In genomic region chr19:38337332-38337731, GRCm38 (mm10) we compare ENCODE assay signal across 29 mouse cellular contexts. TPM values are rescaled to one million over a fixed set of nuclear protein-coding genes. Genes with fewer than 3 reads are reported as not detected.
DNase-seq lines count a peak whose midpoint lies in the region; ATAC-seq and TF ChIP-seq lines count a peak whose summit lies in the region.
"Had no signal": no experiment of that assay in that cellular context is flagged by ENCODE, and none has a peak within 500 bp of the region (broad histone marks: within the 10 kb centered on the region; RNA-seq: fewer than 3 reads in every experiment).

No protein-coding gene starts in this region.

- no peaks in the 10 kb centered on the region for H3K79me2 ChIP-seq in liver, adult 2 months (ENCODE audit: control insufficient read depth, insufficient read depth, low read length)

- DNase-seq in liver, adult 2 months (ENCODE audit: extremely low read depth, low read depth, low spot score), result peak; percentile 48
- DNase-seq in urinary bladder, postnatal 4 days (ENCODE audit: low spot score in 2 of 2), result no peak
- DNase-seq in embryo, embryonic 9.5 days (ENCODE audit: extremely low spot score), result no peak
- DNase-seq: adrenal gland, postnatal 10 days; adrenal gland, postnatal 36 days; B cell, adult 2 months; cerebellum, adult 2 months; cerebellum, adult 9-11 months; cerebellum, postnatal 25 days; gastrocnemius, postnatal 25 days; heart, adult 18-20 months; heart, postnatal 10 days; heart, postnatal 36 days had no signal

- no peak overlapping the region for H3K27ac ChIP-seq in liver, adult 2 months (replicated peaks; ENCODE audit: insufficient read depth, low read depth, low read length)
- H3K27ac ChIP-seq in liver, embryonic 12.5 days, result no peak overlapping the region
- H3K27ac ChIP-seq in small intestine, adult 2 months (ENCODE audit: insufficient read depth, low read depth, low read length), result peak overlapping the region; percentile 98
- no peak overlapping the region for H3K27ac ChIP-seq in stomach, embryonic 16.5 days (ENCODE audit: low read length)
- no peak overlapping the region for H3K27ac ChIP-seq in kidney, embryonic 16.5 days (ENCODE audit: low read length)
- H3K27ac ChIP-seq: embryonic facial prominence, embryonic 10.5 days; embryonic facial prominence, embryonic 13.5 days; forebrain, embryonic 12.5 days; forebrain, embryonic 15.5 days; heart, embryonic 15.5 days; hindbrain, embryonic 10.5 days; hindbrain, embryonic 13.5 days had no signal

- no peak overlapping the region for H3K4me3 ChIP-seq in liver, adult 2 months (ENCODE audit: insufficient read depth, low read depth, low read length)
- H3K4me3 ChIP-seq in liver, embryonic 12.5 days, result no peak overlapping the region
- H3K4me3 ChIP-seq in small intestine, adult 2 months (ENCODE audit: low read depth, low read length), result no peak overlapping the region
- no peak overlapping the region for H3K4me3 ChIP-seq in stomach, embryonic 16.5 days (replicated peaks; ENCODE audit: low read length)
- no peak overlapping the region for H3K4me3 ChIP-seq in kidney, embryonic 16.5 days (ENCODE audit: low read length)
- H3K4me3 ChIP-seq: embryonic facial prominence, embryonic 10.5 days; embryonic facial prominence, embryonic 13.5 days; erythroblast, embryonic 14.5 days; forebrain, embryonic 12.5 days; forebrain, embryonic 15.5 days; heart, embryonic 12.5 days; heart, embryonic 15.5 days; hindbrain, embryonic 10.5 days; hindbrain, embryonic 13.5 days had no signal

- H3K9ac ChIP-seq in liver, adult 2 months (ENCODE audit: low read depth, low read length), result no peak overlapping the region
- no peak overlapping the region for H3K9ac ChIP-seq in liver, embryonic 12.5 days
- H3K9ac ChIP-seq in stomach, embryonic 16.5 days (ENCODE audit: low read length), result no peak overlapping the region
- no peak overlapping the region for H3K9ac ChIP-seq in kidney, embryonic 16.5 days (replicated peaks; ENCODE audit: low read length)
- H3K9ac ChIP-seq: embryonic facial prominence, embryonic 13.5 days; forebrain, embryonic 12.5 days; forebrain, embryonic 15.5 days; heart, embryonic 12.5 days; heart, embryonic 15.5 days; hindbrain, embryonic 13.5 days had no signal

- no peak for ATAC-seq in liver, embryonic 12.5 days
- peak; percentile 68; the same call in 1 of the 2 replicates for ATAC-seq in stomach, embryonic 16.5 days (ENCODE audit: insufficient read depth, low FRiP score)
- no peak for ATAC-seq in kidney, embryonic 16.5 days (ENCODE audit: low FRiP score, low TSS enrichment)
- ATAC-seq: forebrain, embryonic 15.5 days; Patski had no signal

- H3K9me3 ChIP-seq in liver, embryonic 12.5 days (replicated peaks), result no peaks in the 10 kb centered on the region
- no peaks in the 10 kb centered on the region for H3K9me3 ChIP-seq in stomach, embryonic 16.5 days (replicated peaks; ENCODE audit: control insufficient read depth, low read length)
- no peaks in the 10 kb centered on the region for H3K9me3 ChIP-seq in kidney, embryonic 16.5 days (ENCODE audit: low read length)
- H3K9me3 ChIP-seq: embryonic facial prominence, embryonic 10.5 days; embryonic facial prominence, embryonic 13.5 days; forebrain, embryonic 12.5 days; forebrain, embryonic 15.5 days; G1E; heart, embryonic 12.5 days; heart, embryonic 15.5 days; hindbrain, embryonic 13.5 days had no signal

- WGBS in liver, adult 2 months, result 79% methylated on average over 3 of the region's 3 CpGs
- WGBS in liver, embryonic 12.5 days (ENCODE audit: insufficient replicate concordance), result 67% methylated on average over 3 of the region's 3 CpGs
- 18% methylated on average over 3 of the region's 3 CpGs for WGBS in small intestine, adult 2 months
- 74% methylated on average over 3 of the region's 3 CpGs for WGBS in stomach, embryonic 16.5 days
- 82% methylated on average over 3 of the region's 3 CpGs for WGBS in kidney, embryonic 16.5 days

- H3K4me1 ChIP-seq in liver, adult 2 months (ENCODE audit: control insufficient read depth, insufficient read depth, low read length), result no peaks in the 10 kb centered on the region
- no peaks in the 10 kb centered on the region for H3K4me1 ChIP-seq in liver, embryonic 12.5 days
- H3K4me1 ChIP-seq in small intestine, adult 2 months (ENCODE audit: control insufficient read depth, insufficient read depth, insufficient read length, low read length), result peaks cover 21% of the 10 kb centered on the region
- H3K4me1 ChIP-seq in stomach, embryonic 16.5 days (ENCODE audit: control insufficient read depth, insufficient read depth, low read length), result no peaks in the 10 kb centered on the region
- peaks cover 12% of the 10 kb centered on the region for H3K4me1 ChIP-seq in kidney, embryonic 16.5 days (ENCODE audit: insufficient read depth, low read length)
- H3K4me1 ChIP-seq: embryonic facial prominence, embryonic 10.5 days; embryonic facial prominence, embryonic 13.5 days; forebrain, embryonic 12.5 days; forebrain, embryonic 15.5 days; heart, embryonic 12.5 days; heart, embryonic 15.5 days; hindbrain, embryonic 10.5 days; hindbrain, embryonic 13.5 days had no signal

- no peaks in the 10 kb centered on the region for H3K36me3 ChIP-seq in liver, adult 2 months (ENCODE audit: control insufficient read depth, insufficient read depth, low read length)
- H3K36me3 ChIP-seq in liver, embryonic 12.5 days, result no peaks in the 10 kb centered on the region
- H3K36me3 ChIP-seq in small intestine, adult 2 months (ENCODE audit: control insufficient read depth, insufficient read depth, low read length), result no peaks in the 10 kb centered on the region
- no peaks in the 10 kb centered on the region for H3K36me3 ChIP-seq in stomach, embryonic 16.5 days (ENCODE audit: control insufficient read depth, insufficient read depth, low read length)
- H3K36me3 ChIP-seq in kidney, embryonic 16.5 days (ENCODE audit: insufficient read depth, low read length), result no peaks in the 10 kb centered on the region
- H3K36me3 ChIP-seq: embryonic facial prominence, embryonic 10.5 days; embryonic facial prominence, embryonic 13.5 days; forebrain, embryonic 12.5 days; forebrain, embryonic 15.5 days; G1E; heart, embryonic 12.5 days; heart, embryonic 15.5 days; hindbrain, embryonic 10.5 days; hindbrain, embryonic 13.5 days had no signal

- TF ChIP-seq POLR2A in liver, adult 2 months (IDR thresholded peaks at IDR 0.05; ENCODE audit: extremely low read depth, insufficient read depth, low read length), result no peak
- no peak for TF ChIP-seq POLR2A in small intestine, adult 2 months (IDR thresholded peaks at IDR 0.05; ENCODE audit: low read depth, low read length)

- H3K27me3 ChIP-seq in liver, adult 2 months (ENCODE audit: control insufficient read depth, insufficient read depth, low read length), result no peaks in the 10 kb centered on the region
- no peaks in the 10 kb centered on the region for H3K27me3 ChIP-seq in liver, embryonic 12.5 days (replicated peaks)
- no peaks in the 10 kb centered on the region for H3K27me3 ChIP-seq in small intestine, adult 2 months (ENCODE audit: control insufficient read depth, insufficient read depth, low read length)
- no peaks in the 10 kb centered on the region for H3K27me3 ChIP-seq in stomach, embryonic 16.5 days (ENCODE audit: control insufficient read depth, insufficient read depth, low read length)
- H3K27me3 ChIP-seq in kidney, embryonic 16.5 days (ENCODE audit: insufficient read depth, low read length), result peaks cover 3% of the 10 kb centered on the region; the same call in 1 of the 2 replicates
- H3K27me3 ChIP-seq: CH12.LX; embryonic facial prominence, embryonic 13.5 days; forebrain, embryonic 15.5 days; heart, embryonic 12.5 days; heart, embryonic 15.5 days; hindbrain, embryonic 13.5 days; Patski had no signal

- no peak for TF ChIP-seq CTCF in liver, adult 2 months (IDR thresholded peaks at IDR 0.05; ENCODE audit: low read depth, low read length)
- no peak for TF ChIP-seq CTCF in small intestine, adult 2 months (IDR thresholded peaks at IDR 0.05; ENCODE audit: extremely low read depth, insufficient read length, insufficient replicate concordance, low read depth, low read length)

- H3K4me2 ChIP-seq in liver, embryonic 12.5 days, result no peak overlapping the region
- H3K4me2 ChIP-seq in stomach, embryonic 16.5 days (ENCODE audit: low read depth, low read length), result no peak overlapping the region
- no peak overlapping the region for H3K4me2 ChIP-seq in kidney, embryonic 16.5 days (replicated peaks; ENCODE audit: low read depth, low read length)
- H3K4me2 ChIP-seq: embryonic facial prominence, embryonic 13.5 days; forebrain, embryonic 12.5 days; forebrain, embryonic 15.5 days; heart, embryonic 12.5 days; heart, embryonic 15.5 days; hindbrain, embryonic 13.5 days had no signal

RNA-seq across cellular contexts. Expression of gene Slc35g1, which starts 58.4 kb away (rescaled TPM):
- total RNA-seq in liver, adult 2 months (2014; rRNA removed), result 16.3 and 21.2 TPM in 2 replicates
- polyA plus RNA-seq in liver, adult 2 months (2012; rRNA removed), result 4.0 and 4.7 TPM in 2 replicates
- 7.7 and 8.4 TPM in 2 replicates for polyA plus RNA-seq in liver, embryonic 12.5 days (2016; fragmentation: Nextera tagmentation; extraction: Ambion mirVana)
- 25.1 and 36.9 TPM in 2 replicates for polyA plus RNA-seq in small intestine, adult 2 months (2012; rRNA removed)
- polyA plus RNA-seq in stomach, embryonic 16.5 days (2015; fragmentation: Nextera tagmentation; extraction: Ambion mirVana), result 9.0 and 9.1 TPM in 2 replicates
- 7.8 and 7.9 TPM in 2 replicates for polyA plus RNA-seq in kidney, embryonic 16.5 days (2015; fragmentation: Nextera tagmentation; extraction: Ambion mirVana)
